Mouse (Mus musculus) telencephalon, adult 2 months (tissue): ENCODE measurements at regions not wholly inside any gene's neighbourhood (a gene's known extent, or its start where the extent isn't known, plus 50 kb on each side); places are given as distances from the start of the nearest gene placed in this dataset.
A peak's percentile ranks its signal among the peaks of the same experiment; 100 is the strongest.
"Not testable (repeated sequence)": the region's sequence is repeated elsewhere in the genome, so short reads cannot be mapped to it uniquely, and the experiment has no call there.

Source experiments
- DNase-seq: peaks from one replicate; pipeline ENCODE4 v3.0.0-alpha.2; 2011; ENCODE audit warnings: low read depth, low spot score

DNA sequence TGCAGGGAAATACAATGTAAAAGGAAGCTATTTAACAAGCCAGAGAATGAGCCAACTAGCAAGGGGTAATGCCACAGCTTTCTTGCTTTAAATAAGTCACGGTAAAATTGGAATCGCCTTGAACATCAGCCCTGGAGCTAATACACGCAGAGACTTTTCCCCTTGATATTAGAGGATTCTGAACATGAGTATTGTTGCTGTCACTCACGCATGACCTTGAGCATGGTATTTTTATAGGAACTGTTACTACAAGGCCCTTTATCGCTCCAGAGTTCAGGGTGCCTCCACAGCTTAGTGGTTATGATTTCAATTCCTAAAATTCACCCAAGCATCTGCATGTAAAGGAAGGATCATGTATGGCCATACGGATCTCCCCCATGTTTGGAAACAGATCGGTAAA, 161.7 kb downstream of the Vegfc start:
- not testable (repeated sequence) for DNase-seq

DNA sequence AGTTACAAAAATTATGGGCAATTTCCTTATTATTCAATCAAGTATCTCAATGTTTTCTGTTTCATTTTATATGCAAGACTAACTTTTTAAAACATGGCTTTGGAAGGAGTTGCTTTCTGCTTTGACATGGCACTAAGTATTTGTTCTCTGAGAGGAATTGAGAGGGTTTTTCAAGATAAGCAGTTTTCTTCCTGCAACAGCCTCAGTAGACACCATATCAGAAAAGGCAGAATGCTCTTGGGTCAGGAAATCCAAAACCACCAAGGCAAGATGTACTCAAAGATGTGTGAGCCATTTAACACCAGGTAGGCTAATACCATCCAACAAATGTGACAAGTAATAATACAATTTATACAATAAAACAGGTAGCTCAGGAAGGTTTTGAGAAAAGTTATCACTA, 178.0 kb downstream of the Vegfc start:
- no peak for DNase-seq

DNA sequence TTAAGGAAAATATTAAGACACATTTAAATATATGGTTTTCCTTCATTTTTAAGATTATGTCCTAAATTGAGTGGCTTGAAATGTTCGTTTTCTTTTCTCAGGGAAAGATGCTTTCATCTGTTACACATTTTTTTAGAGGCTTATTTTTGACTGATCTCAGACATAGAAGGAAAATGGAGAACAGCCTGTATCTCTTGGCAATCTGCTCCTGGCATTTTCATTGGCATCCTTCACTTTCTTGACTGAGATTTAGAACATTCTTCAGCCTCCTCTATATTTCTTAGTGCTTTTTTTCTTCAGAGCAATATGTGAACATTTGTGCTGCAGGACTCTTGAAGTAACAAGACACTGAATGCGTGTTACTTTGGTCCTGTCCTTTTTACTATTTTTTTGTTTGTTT, 192.7 kb downstream of the Vegfc start:
- peak; percentile 72 for DNase-seq

DNA sequence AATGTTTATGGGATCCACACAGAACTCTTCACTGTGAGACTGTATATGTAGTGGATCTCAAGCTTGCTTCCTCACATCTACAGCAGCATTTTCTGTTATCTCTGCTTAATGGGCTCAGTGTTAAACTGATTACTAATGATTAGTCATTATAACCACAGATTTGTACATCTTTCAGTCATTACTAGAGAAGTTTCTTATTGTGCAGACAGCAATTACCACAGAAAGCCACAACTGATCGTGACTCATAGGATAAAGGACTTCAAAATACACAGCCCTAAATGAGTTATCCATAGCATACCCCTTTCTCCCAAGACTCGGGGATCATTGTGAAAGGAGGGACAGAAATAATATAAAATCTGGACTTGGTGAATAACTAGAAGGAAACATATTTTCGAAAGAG, 195.7 kb downstream of the Vegfc start:
- DNase-seq, result no peak

DNA sequence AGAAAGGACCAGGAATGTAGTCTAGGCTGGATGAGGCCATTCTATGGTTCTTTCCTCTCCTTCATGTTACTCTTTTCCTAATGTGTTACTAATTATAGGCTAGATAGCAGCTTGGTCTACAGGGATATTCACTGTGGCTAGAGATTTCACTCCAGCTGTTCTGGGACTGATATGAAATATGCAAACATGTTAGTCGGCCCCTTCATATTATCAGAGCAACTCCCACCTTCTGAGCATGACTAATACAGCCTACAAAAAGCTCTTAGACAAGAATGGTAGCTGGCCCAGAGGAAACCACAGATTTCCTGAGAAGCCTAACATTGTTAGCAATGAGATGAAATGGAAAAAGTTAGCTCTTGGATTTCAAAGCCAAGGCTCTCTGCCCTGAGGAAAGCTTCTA, 198.1 kb downstream of the Vegfc start:
- DNase-seq, result no peak
